Mouse (Mus musculus): ENCODE measurements at regions not wholly inside any gene's neighbourhood (a gene's known extent, or its start where the extent isn't known, plus 50 kb on each side); places are given as distances from the start of the nearest gene placed in this dataset.

- Histone ChIP-seq H3K4me1 (ENCODE audit: control insufficient read depth in 2 of 2, insufficient read depth in 2 of 2, low read length in 2 of 2) (no peaks in the 10 kb centered on the region), H3K4me2 (ENCODE audit: low read length) (no peak overlapping the region), H3K9me3 (ENCODE audit: control insufficient read depth, low read length) (no peaks in the 10 kb centered on the region), H3K27ac (replicated peaks in 1 of 2; ENCODE audit: control insufficient read depth in 1 of 2, insufficient read depth in 1 of 2, low read depth in 2 of 2, low read length in 2 of 2) (no peak overlapping the region), H3K4me3 (ENCODE audit: control insufficient read depth in 1 of 2, insufficient read depth in 1 of 2, low read depth in 1 of 2, low read length in 2 of 2) (no peak overlapping the region), H3K36me3 (ENCODE audit: control insufficient read depth, insufficient read depth, low read length) (no peaks in the 10 kb centered on the region), H3K27me3 (ENCODE audit: control insufficient read depth, insufficient read depth, low read length) (no peaks in the 10 kb centered on the region), H3K9ac (ENCODE audit: low read length) (no peak overlapping the region)
- WGBS = 33% methylated on average over 3 of the region's 3 CpGs
- ATAC-seq (ENCODE audit: insufficient number of reproducible peaks, insufficient read depth, low FRiP score, low read depth) = no peak
Observed at GRCm38 (mm10) chr1:45575131-45575530, 72.0 kb upstream of the Col5a2 start.

GRCm38 (mm10) chr1:45580466-45580865, 77.4 kb upstream of the Col5a2 start:
- 44% methylated on average over 1 of the region's 1 CpGs for WGBS
- Histone ChIP-seq H3K4me3 (ENCODE audit: control insufficient read depth in 1 of 2, insufficient read depth in 1 of 2, low read depth in 1 of 2, low read length in 2 of 2) (no peak overlapping the region), H3K4me1 (ENCODE audit: control insufficient read depth in 2 of 2, insufficient read depth in 2 of 2, low read length in 2 of 2) (no peaks in the 10 kb centered on the region), H3K9ac (ENCODE audit: low read length) (no peak overlapping the region), H3K36me3 (ENCODE audit: control insufficient read depth, insufficient read depth, low read length) (no peaks in the 10 kb centered on the region), H3K4me2 (ENCODE audit: low read length) (no peak overlapping the region), H3K9me3 (ENCODE audit: control insufficient read depth, low read length) (no peaks in the 10 kb centered on the region), H3K27me3 (ENCODE audit: control insufficient read depth, insufficient read depth, low read length) (0 out of 2 replicates have a peak, but pooled peaks cover 3% of the 10 kb centered on the region), H3K27ac (replicated peaks in 1 of 2; ENCODE audit: control insufficient read depth in 1 of 2, insufficient read depth in 1 of 2, low read depth in 2 of 2, low read length in 2 of 2) (no peak overlapping the region)
- ATAC-seq (ENCODE audit: insufficient number of reproducible peaks, insufficient read depth, low FRiP score, low read depth) = no peak

GRCm38 (mm10) chr1:45587351-45588025, 84.4 kb upstream of the Col5a2 start:
- no peaks in the 10 kb centered on the region for H3K4me1 ChIP-seq (ENCODE audit: control insufficient read depth in 2 of 2, insufficient read depth in 2 of 2, low read length in 2 of 2)
- WGBS = 70% methylated on average over 9 of the region's 9 CpGs
- no peak overlapping the region for H3K9ac ChIP-seq (ENCODE audit: low read length)
- 0 out of 2 replicates have a peak, but pooled peaks cover 3% of the 10 kb centered on the region for H3K27me3 ChIP-seq (ENCODE audit: control insufficient read depth, insufficient read depth, low read length)
- H3K36me3 ChIP-seq (ENCODE audit: control insufficient read depth, insufficient read depth, low read length) = no peaks in the 10 kb centered on the region
- no peak overlapping the region for H3K27ac ChIP-seq (replicated peaks in 1 of 2; ENCODE audit: control insufficient read depth in 1 of 2, insufficient read depth in 1 of 2, low read depth in 2 of 2, low read length in 2 of 2)
- no peak overlapping the region for H3K4me3 ChIP-seq (ENCODE audit: control insufficient read depth in 1 of 2, insufficient read depth in 1 of 2, low read depth in 1 of 2, low read length in 2 of 2)
- no peak for ATAC-seq (ENCODE audit: insufficient number of reproducible peaks, insufficient read depth, low FRiP score, low read depth)
- no peaks in the 10 kb centered on the region for H3K9me3 ChIP-seq (ENCODE audit: control insufficient read depth, low read length)
- no peak overlapping the region for H3K4me2 ChIP-seq (ENCODE audit: low read length)

GRCm38 (mm10) chr1:45597316-45597715, 94.2 kb upstream of the Col5a2 start:
- Histone ChIP-seq H3K36me3 (ENCODE audit: control insufficient read depth, insufficient read depth, low read length) (no peaks in the 10 kb centered on the region), H3K27me3 (ENCODE audit: control insufficient read depth, insufficient read depth, low read length) (no peaks in the 10 kb centered on the region), H3K4me2 (ENCODE audit: low read length) (no peak overlapping the region), H3K4me3 (ENCODE audit: control insufficient read depth in 1 of 2, insufficient read depth in 1 of 2, low read depth in 1 of 2, low read length in 2 of 2) (no peak overlapping the region), H3K9me3 (ENCODE audit: control insufficient read depth, low read length) (no peaks in the 10 kb centered on the region), H3K27ac (replicated peaks in 1 of 2; ENCODE audit: control insufficient read depth in 1 of 2, insufficient read depth in 1 of 2, low read depth in 2 of 2, low read length in 2 of 2) (no peak overlapping the region), H3K9ac (ENCODE audit: low read length) (no peak overlapping the region), H3K4me1 (ENCODE audit: control insufficient read depth in 2 of 2, insufficient read depth in 2 of 2, low read length in 2 of 2) (no peaks in the 10 kb centered on the region)
- no peak for ATAC-seq (ENCODE audit: insufficient number of reproducible peaks, insufficient read depth, low FRiP score, low read depth)
- WGBS = 56% methylated on average over 2 of the region's 2 CpGs

GRCm38 (mm10) chr1:45599421-45599820, 96.3 kb upstream of the Col5a2 start:
- no peak overlapping the region for H3K9ac ChIP-seq (ENCODE audit: low read length)
- H3K9me3 ChIP-seq (ENCODE audit: control insufficient read depth, low read length) = no peaks in the 10 kb centered on the region
- no peak overlapping the region for H3K4me3 ChIP-seq (ENCODE audit: control insufficient read depth in 1 of 2, insufficient read depth in 1 of 2, low read depth in 1 of 2, low read length in 2 of 2)
- H3K36me3 ChIP-seq (ENCODE audit: control insufficient read depth, insufficient read depth, low read length) = no peaks in the 10 kb centered on the region
- no peak overlapping the region for H3K4me2 ChIP-seq (ENCODE audit: low read length)
- H3K4me1 ChIP-seq (ENCODE audit: control insufficient read depth in 2 of 2, insufficient read depth in 2 of 2, low read length in 2 of 2) = no peaks in the 10 kb centered on the region
- WGBS = 55% methylated on average over 1 of the region's 1 CpGs
- ATAC-seq (ENCODE audit: insufficient number of reproducible peaks, insufficient read depth, low FRiP score, low read depth) = no peak
- H3K27ac ChIP-seq (replicated peaks in 1 of 2; ENCODE audit: control insufficient read depth in 1 of 2, insufficient read depth in 1 of 2, low read depth in 2 of 2, low read length in 2 of 2) = no peak overlapping the region
- no peaks in the 10 kb centered on the region for H3K27me3 ChIP-seq (ENCODE audit: control insufficient read depth, insufficient read depth, low read length)

- ATAC-seq (ENCODE audit: insufficient number of reproducible peaks, insufficient read depth, low FRiP score, low read depth) = no peak
- WGBS = 68% methylated on average over 3 of the region's 3 CpGs
Observed at GRCm38 (mm10) chr1:45600011-45600410, 96.9 kb upstream of the Col5a2 start.

GRCm38 (mm10) chr1:45605571-45605970, 102.5 kb upstream of the Col5a2 start:
- H3K36me3 ChIP-seq (ENCODE audit: control insufficient read depth, insufficient read depth, low read length) = no peaks in the 10 kb centered on the region
- no peaks in the 10 kb centered on the region for H3K4me1 ChIP-seq (ENCODE audit: control insufficient read depth in 2 of 2, insufficient read depth in 2 of 2, low read length in 2 of 2)
- WGBS = 63% methylated on average over 1 of the region's 1 CpGs
- no peak overlapping the region for H3K4me3 ChIP-seq (ENCODE audit: control insufficient read depth in 1 of 2, insufficient read depth in 1 of 2, low read depth in 1 of 2, low read length in 2 of 2)
- H3K9ac ChIP-seq (ENCODE audit: low read length) = no peak overlapping the region
- no peak for ATAC-seq (ENCODE audit: insufficient number of reproducible peaks, insufficient read depth, low FRiP score, low read depth)
- H3K27me3 ChIP-seq (ENCODE audit: control insufficient read depth, insufficient read depth, low read length) = no peaks in the 10 kb centered on the region
- H3K4me2 ChIP-seq (ENCODE audit: low read length) = no peak overlapping the region
- H3K9me3 ChIP-seq (ENCODE audit: control insufficient read depth, low read length) = no peaks in the 10 kb centered on the region
- H3K27ac ChIP-seq (replicated peaks in 1 of 2; ENCODE audit: control insufficient read depth in 1 of 2, insufficient read depth in 1 of 2, low read depth in 2 of 2, low read length in 2 of 2) = no peak overlapping the region

More at GRCm38 (mm10) chr1:45600011-45600410, 96.9 kb upstream of the Col5a2 start:
- Histone ChIP-seq H3K27ac (replicated peaks in 1 of 2; ENCODE audit: control insufficient read depth in 1 of 2, insufficient read depth in 1 of 2, low read depth in 2 of 2, low read length in 2 of 2) (no peak overlapping the region), H3K27me3 (ENCODE audit: control insufficient read depth, insufficient read depth, low read length) (no peaks in the 10 kb centered on the region), H3K9ac (ENCODE audit: low read length) (no peak overlapping the region), H3K4me1 (ENCODE audit: control insufficient read depth in 2 of 2, insufficient read depth in 2 of 2, low read length in 2 of 2) (no peaks in the 10 kb centered on the region), H3K36me3 (ENCODE audit: control insufficient read depth, insufficient read depth, low read length) (no peaks in the 10 kb centered on the region), H3K4me3 (ENCODE audit: control insufficient read depth in 1 of 2, insufficient read depth in 1 of 2, low read depth in 1 of 2, low read length in 2 of 2) (no peak overlapping the region), H3K4me2 (ENCODE audit: low read length) (no peak overlapping the region), H3K9me3 (ENCODE audit: control insufficient read depth, low read length) (no peaks in the 10 kb centered on the region)

GRCm38 (mm10) chr1:45608316-45608715, 105.2 kb upstream of the Col5a2 start:
- no peaks in the 10 kb centered on the region for H3K9me3 ChIP-seq (ENCODE audit: control insufficient read depth, low read length)
- H3K27me3 ChIP-seq (ENCODE audit: control insufficient read depth, insufficient read depth, low read length) = no peaks in the 10 kb centered on the region
- H3K4me3 ChIP-seq (ENCODE audit: control insufficient read depth in 1 of 2, insufficient read depth in 1 of 2, low read depth in 1 of 2, low read length in 2 of 2) = no peak overlapping the region
- H3K36me3 ChIP-seq (ENCODE audit: control insufficient read depth, insufficient read depth, low read length) = no peaks in the 10 kb centered on the region
- peak overlapping the region; percentile 41 to 64; a peak in 3 of 4 replicates for H3K27ac ChIP-seq (replicated peaks in 1 of 2; ENCODE audit: control insufficient read depth in 1 of 2, insufficient read depth in 1 of 2, low read depth in 2 of 2, low read length in 2 of 2)
- no peak overlapping the region for H3K4me2 ChIP-seq (ENCODE audit: low read length)
- H3K4me1 ChIP-seq (ENCODE audit: control insufficient read depth in 2 of 2, insufficient read depth in 2 of 2, low read length in 2 of 2) = no peaks in the 10 kb centered on the region
- ATAC-seq (ENCODE audit: insufficient number of reproducible peaks, insufficient read depth, low FRiP score, low read depth) = peak; percentile 71; the same call in 1 of the 2 replicates
- no peak overlapping the region for H3K9ac ChIP-seq (ENCODE audit: low read length)
